Mouse (Mus musculus): ENCODE measurements around the gene Uggt2.

- no peak for TF ChIP-seq CTCF (IDR thresholded peaks at IDR 0.05; ENCODE audit: control insufficient read depth, insufficient read depth, insufficient read length)
- TF ChIP-seq MYOD1 (IDR thresholded peaks at IDR 0.05; ENCODE audit: control insufficient read depth, insufficient read length, low read depth), result no peak
- no peak for TF ChIP-seq USF1 (IDR thresholded peaks at IDR 0.05; ENCODE audit: low read depth)
Measured at GRCm38 (mm10) chr14:119138786-119139100, 39.5 kb upstream of the Uggt2 start.
